Mouse (Mus musculus) heart, embryonic 16.5 days (tissue): ENCODE data around the gene Ggt1. TPM values are rescaled to one million over a fixed set of nuclear protein-coding genes. Genes with fewer than 3 reads are reported as not detected.
A peak's percentile ranks its signal among the peaks of the same experiment; 100 is the strongest.

Source experiments
- ATAC-seq: fragments of 200-750 bp; cut with Nextera tagmentation; replicated peaks from 2 replicates; pipeline ENCODE4 v1.8.0; 2017; ENCODE audit warnings: moderate number of reproducible peaks; ENCODE audit not compliant: insufficient read depth, low FRiP score; ENCODE audit errors: extremely low read depth
- H3K27ac ChIP-seq: fragments of 300-500 bp; sonication (generic); 2 replicates; pipeline ENCODE4 v1.5.1; 2014; ENCODE audit warnings: mild to moderate bottlenecking, low read length, control low read depth, moderate library complexity
- H3K27me3 ChIP-seq: fragments of 300-500 bp; sonication (generic); 2 replicates; pipeline ENCODE4 v1.6.1; 2014; ENCODE audit warnings: low read length, mixed read lengths; ENCODE audit not compliant: control insufficient read depth, insufficient read depth
- H3K36me3 ChIP-seq: fragments of 300-500 bp; sonication (generic); 2 replicates; pipeline ENCODE4 v1.6.1; 2014; ENCODE audit not compliant: control insufficient read depth, insufficient read depth
- H3K4me1 ChIP-seq: fragments of 300-500 bp; sonication (generic); 2 replicates; pipeline ENCODE4 v1.6.1; 2014; ENCODE audit warnings: low read length, mixed read lengths; ENCODE audit not compliant: control insufficient read depth, insufficient read depth
- H3K4me2 ChIP-seq: fragments of 300-500 bp; sonication (generic); 2 replicates; pipeline ENCODE4 v1.6.1; 2014; ENCODE audit warnings: low read depth, mild to moderate bottlenecking, control low read depth, low read length
- H3K4me3 ChIP-seq: fragments of 300-500 bp; sonication (generic); 2 replicates; pipeline ENCODE4 v1.5.1; 2014; ENCODE audit warnings: mild to moderate bottlenecking, control low read depth, low read length
- H3K9ac ChIP-seq: fragments of 300-500 bp; sonication (generic); 2 replicates; pipeline ENCODE4 v1.6.1; 2014; ENCODE audit warnings: low read length, control low read depth
- H3K9me3 ChIP-seq: fragments of 300-500 bp; sonication (generic); replicated peaks from 2 replicates; pipeline ENCODE4 v1.6.1; 2016; ENCODE audit warnings: low read length; ENCODE audit not compliant: control insufficient read depth
- WGBS: fragments of 180-500 bp; shearing (Covaris S2); extraction: QIAGEN DNeasy Blood & Tissue Kit; methylation state at CpG from one replicate; pipeline ENCODE4 v1.1.7; 2014; 5-methylcytosine and 5-hydroxymethylcytosine counted together
- polyA plus RNA-seq: library from polyadenylated mRNA; unstranded; fragments of >200 nt; fragmentation: Nextera tagmentation; extraction: Ambion mirVana; gene quantifications from 2 replicates; pipeline ENCODE4 v1.2.1, GENCODE M21; 2015

The Ggt1 gene
- polyA plus RNA-seq, 1 experiment from 2014 or later, result 2.4 TPM

DNA sequence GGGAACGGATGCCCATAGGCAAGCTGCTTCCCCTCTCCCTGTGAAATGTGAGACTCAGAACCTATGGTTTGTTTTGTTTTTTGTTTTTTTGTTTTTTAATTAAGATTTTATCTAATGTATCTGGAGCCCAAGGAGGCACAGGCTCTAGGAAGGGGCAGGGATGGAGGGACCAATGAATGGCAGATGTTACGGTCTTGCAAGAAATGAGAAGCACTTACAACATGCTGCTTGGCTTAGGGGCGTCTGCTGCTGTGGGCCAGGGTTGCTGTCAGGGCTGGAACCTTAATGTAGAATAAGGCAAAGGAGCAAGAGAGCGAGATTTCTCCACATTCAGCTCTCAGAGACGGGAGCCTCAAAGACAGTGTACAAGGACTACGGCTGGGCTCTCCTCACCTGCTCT is 5.8 kb upstream of the Ggt1 start:
- Histone ChIP-seq H3K36me3 (no peaks in the 10 kb centered on the region), H3K27me3 (peaks cover 19% of the 10 kb centered on the region), H3K9ac (no peak overlapping the region), H3K27ac (no peak overlapping the region), H3K4me2 (no peak overlapping the region), H3K9me3 (no peaks in the 10 kb centered on the region), H3K4me3 (no peak overlapping the region), H3K4me1 (peaks cover 21% of the 10 kb centered on the region)
- WGBS, result 67% methylated on average over 6 of the region's 6 CpGs
- no peak for ATAC-seq

DNA sequence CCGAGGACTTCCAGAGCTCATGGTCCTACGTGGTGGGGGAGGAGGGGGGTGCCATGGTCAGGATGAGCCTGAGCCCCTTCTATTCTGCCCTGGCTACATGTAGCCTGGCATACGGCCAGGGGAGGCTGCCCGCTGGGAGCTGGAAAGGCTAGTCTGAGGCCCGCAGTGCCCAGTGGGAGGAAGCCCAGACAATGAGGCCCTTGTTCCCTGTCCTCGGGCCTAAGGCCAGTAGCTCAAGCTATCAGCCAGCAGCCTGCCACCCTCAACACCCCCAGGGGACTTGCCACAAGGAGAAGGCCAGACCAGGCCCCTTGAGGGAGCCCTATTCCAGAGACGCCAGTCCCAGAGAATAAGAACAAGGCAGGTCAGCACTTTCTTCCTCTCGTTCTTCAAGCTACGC is 5.4 kb upstream of the Ggt1 start:
- Histone ChIP-seq H3K9ac (peak overlapping the region; percentile 44; the same call in 1 of the 2 replicates), H3K27ac (peak overlapping the region; percentile 28)
- peak; percentile 39; the same call in 1 of the 2 replicates for ATAC-seq

DNA sequence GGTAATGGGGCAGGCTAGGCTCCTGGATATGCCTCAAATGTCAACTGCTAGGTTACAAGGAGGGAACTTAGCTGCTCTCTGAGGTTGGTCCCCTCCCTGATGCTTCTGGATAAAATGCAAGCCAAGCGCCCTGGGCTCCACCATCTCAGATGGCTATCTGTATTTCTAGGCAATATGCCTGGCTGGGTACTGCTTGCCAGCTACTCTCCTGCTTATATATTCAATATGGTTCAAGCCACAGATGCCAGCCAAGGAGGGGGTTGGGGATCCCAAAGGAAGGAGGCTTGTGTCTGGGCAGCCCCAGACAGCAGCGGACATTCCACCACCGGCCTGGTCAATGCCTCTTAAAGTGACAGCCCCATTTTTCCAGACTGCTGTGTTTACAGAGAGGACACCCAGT is 2.9 kb upstream of the Ggt1 start:
- peaks cover 37% of the 10 kb centered on the region for H3K27me3 ChIP-seq
- 0 out of 2 replicates have a peak overlapping the region, but pooled peaks have one; percentile 5 for H3K4me2 ChIP-seq
- no peaks in the 10 kb centered on the region for H3K9me3 ChIP-seq
- 31% methylated on average over 3 of the region's 3 CpGs for WGBS
- no peak overlapping the region for H3K4me3 ChIP-seq
- H3K27ac ChIP-seq, result no peak overlapping the region
- peaks cover 21% of the 10 kb centered on the region for H3K4me1 ChIP-seq
- H3K36me3 ChIP-seq, result no peaks in the 10 kb centered on the region
- ATAC-seq, result no peak
- no peak overlapping the region for H3K9ac ChIP-seq

More for the DNA sequence above, 5.4 kb upstream of the Ggt1 start:
- H3K9me3 ChIP-seq, result no peaks in the 10 kb centered on the region
- H3K4me3 ChIP-seq, result no peak overlapping the region
- H3K4me1 ChIP-seq, result peaks cover 21% of the 10 kb centered on the region
- 38% methylated on average over 9 of the region's 9 CpGs for WGBS
- no peaks in the 10 kb centered on the region for H3K36me3 ChIP-seq
- peaks cover 23% of the 10 kb centered on the region for H3K27me3 ChIP-seq
- H3K4me2 ChIP-seq, result 0 out of 2 replicates have a peak overlapping the region, but pooled peaks have one; percentile 3

DNA sequence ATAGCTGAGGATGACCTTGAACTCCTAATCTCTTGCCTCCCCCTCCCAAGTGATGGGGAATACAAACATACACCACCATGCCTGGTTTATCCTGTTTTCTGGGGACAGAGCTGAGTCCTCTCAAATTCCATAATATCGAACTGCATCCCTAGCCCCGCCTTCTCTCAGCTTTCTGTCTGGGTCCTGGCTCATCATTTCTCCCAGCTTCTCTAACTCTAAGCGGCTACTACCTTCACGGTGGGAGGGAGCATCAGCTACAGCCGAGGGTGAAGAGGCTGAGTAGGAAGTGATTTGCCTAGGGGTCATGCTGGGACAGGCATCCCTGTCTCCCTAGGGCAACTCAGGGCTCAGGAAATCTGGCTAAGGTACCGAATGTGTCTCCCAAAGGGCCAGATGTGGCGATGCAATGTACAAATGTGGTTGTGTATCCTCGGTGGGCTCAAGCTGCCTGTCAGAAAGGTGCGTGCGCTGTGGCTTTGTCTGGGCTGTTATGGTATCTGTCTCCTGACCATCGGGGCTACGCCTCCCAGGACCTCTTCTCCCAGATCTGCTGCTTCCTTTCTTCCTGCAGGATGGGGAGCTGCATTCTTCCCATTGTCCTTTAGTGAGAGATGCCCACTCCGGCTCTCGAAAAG is 2.2 kb upstream of the Ggt1 start:
- peak overlapping the region; percentile 58 for H3K4me3 ChIP-seq
- H3K27ac ChIP-seq, result no peak overlapping the region
- H3K9me3 ChIP-seq, result no peaks in the 10 kb centered on the region
- peak overlapping the region; percentile 72 for H3K9ac ChIP-seq
- peaks cover 39% of the 10 kb centered on the region for H3K27me3 ChIP-seq
- ATAC-seq, result no peak
- H3K4me1 ChIP-seq, result peaks cover 21% of the 10 kb centered on the region
- peak overlapping the region; percentile 87 for H3K4me2 ChIP-seq
- no peaks in the 10 kb centered on the region for H3K36me3 ChIP-seq
- WGBS, result 9% methylated on average over 14 of the region's 14 CpGs

DNA sequence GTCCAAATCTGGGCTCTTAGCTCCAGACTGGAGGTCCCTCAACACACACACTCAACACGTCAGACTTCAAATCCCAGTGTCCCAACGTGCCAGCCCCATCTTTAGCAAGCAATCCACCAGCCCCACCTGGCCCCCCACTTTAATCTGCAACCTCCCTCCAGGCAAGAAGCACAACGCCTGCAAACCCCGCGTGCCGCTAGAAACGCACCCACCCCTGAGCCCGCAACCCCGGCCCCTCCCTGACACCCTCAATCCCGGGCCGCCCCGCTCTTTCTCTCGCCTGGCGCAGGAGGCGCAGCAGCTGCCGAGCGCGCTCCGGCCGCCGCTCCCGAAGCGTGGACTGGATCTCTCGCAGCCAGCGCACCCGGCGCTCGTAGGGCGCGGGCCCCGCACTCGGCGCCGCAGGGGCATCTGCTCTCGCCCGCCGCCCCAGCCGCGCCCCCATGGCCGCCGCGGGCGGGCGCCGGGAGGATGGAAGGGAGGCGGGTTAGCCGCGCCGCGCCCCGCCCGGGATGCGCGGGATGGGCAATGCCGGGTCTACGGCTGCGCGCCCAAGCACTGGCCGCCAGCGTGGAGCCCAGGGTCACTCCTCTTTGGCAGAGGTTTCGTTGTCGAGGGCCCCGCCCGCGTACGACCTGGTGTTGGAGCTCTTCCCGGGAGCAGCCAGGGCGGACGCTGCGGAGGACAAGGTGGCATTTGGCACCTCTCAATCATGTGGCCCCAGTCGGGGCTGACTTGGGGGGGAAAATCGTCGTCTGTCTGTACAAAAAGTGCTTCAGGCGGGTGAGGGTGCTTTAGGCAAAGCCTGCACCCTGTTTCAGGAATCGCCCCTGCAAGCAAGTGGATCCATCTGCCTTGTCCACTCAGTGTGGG is 1.5 kb upstream of the Ggt1 start, which contains the start of gene Lrrc75b:
Gene Lrrc75b, minus strand, starts transcription at position 655 of the 873 bp plus-strand sequence.
- H3K9ac ChIP-seq, result peak within 1 kb of the TSS; percentile 72
- peak within 1 kb of the TSS; percentile 58 for H3K4me3 ChIP-seq
- no peak within 1 kb of the TSS for H3K27ac ChIP-seq
- H3K4me2 ChIP-seq, result peak within 1 kb of the TSS; percentile 87
- peaks cover 21% of the 10 kb centered on the region for H3K4me1 ChIP-seq
- no peaks in the 10 kb centered on the region for H3K36me3 ChIP-seq
- peaks cover 41% of the 10 kb centered on the region for H3K27me3 ChIP-seq
- H3K9me3 ChIP-seq, result no peaks in the 10 kb centered on the region
- under 1% methylated on average over 75 of the region's 75 CpGs for WGBS
- ATAC-seq, result peak; percentile 68

DNA sequence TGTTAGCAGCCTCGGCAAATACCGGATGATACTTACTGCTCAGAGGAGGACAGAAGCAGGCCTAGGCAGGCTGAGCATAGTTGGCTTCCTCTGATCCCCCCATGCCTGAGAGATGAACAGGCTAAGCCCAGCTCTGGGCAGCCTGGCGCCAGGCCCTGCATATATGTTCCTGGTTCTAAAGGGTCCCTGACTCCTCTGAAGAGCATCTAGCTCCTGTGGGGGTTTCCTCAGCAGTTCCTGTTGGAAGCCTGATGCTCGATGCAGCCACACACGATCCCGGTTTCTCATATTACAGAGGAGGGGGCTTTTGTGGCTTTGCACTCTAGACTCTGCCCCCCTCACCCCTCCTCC is 880 bp upstream of the Ggt1 start:
- Histone ChIP-seq H3K4me3 (peak overlapping the region; percentile 58), H3K9me3 (no peaks in the 10 kb centered on the region), H3K4me2 (peak overlapping the region; percentile 87), H3K9ac (peak overlapping the region; percentile 72), H3K27me3 (peaks cover 42% of the 10 kb centered on the region), H3K27ac (no peak overlapping the region), H3K4me1 (peaks cover 21% of the 10 kb centered on the region), H3K36me3 (no peaks in the 10 kb centered on the region)
- ATAC-seq, result no peak
- WGBS, result 17% methylated on average over 6 of the region's 6 CpGs

DNA sequence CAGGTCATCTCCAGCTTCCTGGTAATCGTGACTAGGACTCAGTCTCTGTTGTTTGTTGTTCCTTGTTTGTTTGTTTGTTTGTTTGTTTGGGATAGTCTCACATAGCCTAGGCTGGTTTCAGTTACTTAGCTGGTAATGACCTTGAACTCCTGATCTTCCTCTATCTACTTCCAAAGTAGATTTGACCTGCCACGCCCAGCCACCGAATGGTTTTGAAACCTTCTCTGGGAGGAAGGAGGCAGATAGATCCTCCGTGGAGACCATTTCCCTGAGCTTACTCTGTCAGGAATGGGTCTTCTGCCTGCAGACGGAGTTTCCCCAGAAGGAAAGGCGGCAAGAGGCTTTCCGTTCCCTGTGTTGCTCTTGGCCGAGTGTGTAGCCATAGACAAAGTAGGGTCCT is 1.2 kb downstream of the Ggt1 start:
- WGBS, result 79% methylated on average over 8 of the region's 8 CpGs
- H3K4me3 ChIP-seq, result no peak overlapping the region
- no peak for ATAC-seq
- no peak overlapping the region for H3K4me2 ChIP-seq
- H3K27ac ChIP-seq, result no peak overlapping the region
- H3K36me3 ChIP-seq, result no peaks in the 10 kb centered on the region
- H3K9ac ChIP-seq, result no peak overlapping the region
- peaks cover 11% of the 10 kb centered on the region for H3K4me1 ChIP-seq
- H3K27me3 ChIP-seq, result peaks cover 37% of the 10 kb centered on the region
- no peaks in the 10 kb centered on the region for H3K9me3 ChIP-seq

DNA sequence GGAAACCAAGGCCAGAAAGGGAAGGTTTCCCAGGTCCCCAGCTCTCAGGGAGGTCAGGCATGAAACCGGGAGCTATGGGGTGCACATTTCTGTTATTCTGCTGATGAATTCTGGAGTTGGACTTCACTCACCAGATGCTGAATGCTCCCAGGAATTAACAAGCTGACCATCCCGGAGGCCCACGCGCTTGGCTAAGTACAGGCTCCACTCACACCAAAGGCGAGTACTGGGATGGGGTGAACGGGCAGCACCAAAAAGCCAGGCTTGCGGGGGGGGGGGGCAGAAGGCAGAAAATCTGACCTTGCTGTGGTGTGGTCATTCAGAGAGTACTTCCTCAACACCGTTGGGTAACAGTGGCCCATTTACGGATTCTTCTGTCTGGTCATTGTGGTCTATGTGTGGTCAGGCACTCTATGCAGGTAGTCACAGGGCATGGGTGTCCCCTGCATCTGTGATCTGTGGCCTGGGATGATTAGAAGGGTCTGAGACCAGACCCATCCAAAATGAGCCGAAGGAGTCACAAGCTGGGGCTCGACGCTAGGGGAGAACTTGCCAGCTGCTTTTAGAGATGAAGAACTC is 3.4 kb downstream of the Ggt1 start:
- WGBS, result 81% methylated on average over 12 of the region's 12 CpGs
- Histone ChIP-seq H3K36me3 (no peaks in the 10 kb centered on the region), H3K27me3 (peaks cover 26% of the 10 kb centered on the region), H3K4me3 (no peak overlapping the region), H3K9me3 (no peaks in the 10 kb centered on the region), H3K27ac (no peak overlapping the region), H3K4me1 (peaks cover 12% of the 10 kb centered on the region), H3K9ac (no peak overlapping the region), H3K4me2 (no peak overlapping the region)
- no peak for ATAC-seq

DNA sequence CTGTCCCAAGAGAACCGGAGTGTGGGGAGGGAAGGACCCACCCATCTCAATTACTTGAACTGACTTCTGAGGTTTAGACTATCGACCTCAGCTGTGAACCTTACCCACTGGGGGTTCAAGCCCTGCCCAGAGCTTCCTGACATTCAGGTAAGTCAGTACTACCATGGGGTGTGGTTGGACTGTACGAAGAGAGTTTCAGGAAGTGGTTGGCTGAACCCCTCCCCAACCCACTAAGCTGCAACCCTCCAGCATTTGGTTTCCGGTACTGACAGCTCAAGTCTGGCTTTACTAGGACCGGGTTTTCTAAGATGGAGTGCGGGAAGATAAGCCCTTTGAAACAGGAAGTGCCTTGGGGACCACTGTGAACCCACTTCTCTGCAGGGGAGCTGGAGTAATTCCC is 4.0 kb downstream of the Ggt1 start:
- Histone ChIP-seq H3K4me3 (no peak overlapping the region), H3K27me3 (peaks cover 24% of the 10 kb centered on the region)
- 51% methylated on average over 6 of the region's 6 CpGs for WGBS

More for the DNA sequence above, 4.0 kb downstream of the Ggt1 start:
- H3K4me1 ChIP-seq, result peaks cover 9% of the 10 kb centered on the region
- no peak for ATAC-seq
- no peaks in the 10 kb centered on the region for H3K9me3 ChIP-seq
- no peak overlapping the region for H3K27ac ChIP-seq
- H3K4me2 ChIP-seq, result no peak overlapping the region
- H3K36me3 ChIP-seq, result no peaks in the 10 kb centered on the region
- no peak overlapping the region for H3K9ac ChIP-seq
